Mouse (Mus musculus) adrenal gland, adult 10 weeks (tissue): ENCODE data around the gene Krtap5-5. TPM values are rescaled to one million over a fixed set of nuclear protein-coding genes. Genes with fewer than 3 reads are reported as not detected.

Experiments
- polyA plus RNA-seq: library from polyadenylated mRNA; stranded (reverse); fragments of 350-450 nt; fragmentation: Illumina TruSeq; extraction: RNeasy Lipid Tissue Mini Kit (QIAGEN cat#74804); gene quantifications from one replicate; pipeline ENCODE4 v1.2.3, GENCODE M21; 2014; ENCODE audit warnings: low read depth, low replicate concordance

Krtap5-5 gene
- not detected for polyA plus RNA-seq

GRCm38 (mm10) chr7:142229871-142230270 is at the start of gene Krtap5-5:
TSS of gene Krtap5-5 (minus strand) at chr7:142229971.

DNA sequence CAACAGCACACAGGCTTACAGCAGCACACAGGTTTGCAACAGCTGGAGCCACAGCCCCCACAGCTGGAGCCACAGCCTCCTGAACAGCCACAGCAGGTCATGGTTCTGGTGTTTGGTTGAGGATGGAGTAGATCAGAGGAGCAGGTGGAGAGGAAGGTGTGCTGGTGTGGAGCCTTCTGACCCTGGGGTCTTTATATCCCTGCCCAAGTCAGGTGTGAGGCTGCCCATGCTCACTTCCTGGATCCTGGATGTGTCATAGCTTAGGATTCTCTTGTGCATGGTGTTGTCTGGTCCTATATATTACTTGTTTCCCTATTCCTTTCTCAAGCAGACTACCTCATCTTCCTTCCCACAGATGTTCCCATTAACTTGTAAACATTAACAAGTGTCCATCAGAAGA is 44.5 kb upstream of the Krtap5-5 start, which contains the start of gene Gm4559:
Gm4559 (minus strand) TSS at position 101 of the 400 bp plus-strand sequence.

GRCm38 (mm10) chr7:142258254-142258653 is 28.5 kb upstream of the Krtap5-5 start, which contains the start of gene Gm2431:
TSS of gene Gm2431 (minus strand) at chr7:142258354.

GRCm38 (mm10) chr7:142240978-142241377 is 11.2 kb upstream of the Krtap5-5 start, which contains the start of gene Gm40460:
TSS of gene Gm40460 (minus strand) at chr7:142241078.

GRCm38 (mm10) chr7:142211559-142211958 is 18.2 kb downstream of the Krtap5-5 start, which contains the start of gene Gm7579:
TSS of gene Gm7579 (plus strand) at chr7:142211859.

DNA sequence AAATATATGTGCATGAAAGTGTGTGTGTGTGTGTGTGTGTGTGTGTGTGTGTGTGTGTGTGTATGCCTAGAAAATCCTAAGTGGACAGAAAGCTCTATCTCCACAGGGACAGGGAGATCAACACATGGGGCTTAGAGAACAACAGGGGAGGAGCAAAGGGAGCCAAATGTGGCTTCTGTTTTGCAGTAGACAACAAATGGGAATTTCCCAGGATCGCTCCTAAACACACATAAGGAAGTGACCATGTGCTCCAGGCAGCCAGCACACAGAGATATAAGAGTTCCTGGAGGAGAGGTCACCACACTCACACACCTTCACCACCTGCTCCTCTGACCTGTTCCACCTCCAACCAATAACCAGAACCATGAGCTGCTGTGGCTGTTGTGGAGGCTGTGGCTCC is 28.7 kb downstream of the Krtap5-5 start, which contains the start of gene Krtap5-3:
Krtap5-3 (plus strand) TSS at position 301 of the 400 bp plus-strand sequence.

DNA sequence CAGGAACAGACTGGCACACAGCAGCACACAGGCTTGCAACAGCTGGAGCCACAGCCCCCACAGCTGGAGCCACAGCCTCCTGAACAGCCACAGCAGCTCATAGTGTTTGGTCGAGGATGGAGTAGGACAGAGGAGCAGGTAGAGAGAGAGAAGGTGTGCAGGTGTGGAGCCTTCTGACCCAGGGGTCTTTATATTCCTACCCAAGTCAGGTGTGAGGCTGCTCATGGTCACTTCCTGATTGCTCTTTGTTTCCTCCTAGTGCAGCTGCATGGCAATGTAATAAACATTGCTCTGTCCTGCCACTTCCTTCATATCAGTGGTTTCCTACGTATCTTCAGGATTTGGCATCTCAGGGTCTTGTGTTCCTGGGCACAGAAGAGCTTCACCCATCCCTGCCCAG is 39.5 kb downstream of the Krtap5-5 start, which contains the start of gene Gm10153:
Gm10153 (minus strand) TSS at position 101 of the 400 bp plus-strand sequence.

Other genes starting within 250 kb of the Krtap5-5 start
- 13.5 TPM for gene Mob2, start 168.9 kb downstream of the Krtap5-5 start, polyA plus RNA-seq
- 2.4 TPM for gene Dusp8, start 134.1 kb downstream of the Krtap5-5 start, polyA plus RNA-seq
- gene Gm45618, start 109.2 kb downstream of the Krtap5-5 start, polyA plus RNA-seq = not detected
- not detected for gene Gm39115, start 93.9 kb downstream of the Krtap5-5 start, polyA plus RNA-seq
- gene Gm45337, start 85.4 kb downstream of the Krtap5-5 start, polyA plus RNA-seq = not detected
- gene Gm29735, start 72.9 kb downstream of the Krtap5-5 start, polyA plus RNA-seq = not detected
- not detected for gene Gm4553, start 64.2 kb downstream of the Krtap5-5 start, polyA plus RNA-seq
- gene Krtap5-2, start 54.0 kb downstream of the Krtap5-5 start, polyA plus RNA-seq = not detected
- not detected for gene Gm10153, start 39.6 kb downstream of the Krtap5-5 start, polyA plus RNA-seq
- not detected for gene Krtap5-3, start 28.6 kb downstream of the Krtap5-5 start, polyA plus RNA-seq
- not detected for gene Gm7579, start 18.1 kb downstream of the Krtap5-5 start, polyA plus RNA-seq
- gene Gm40460, start 11.1 kb upstream of the Krtap5-5 start, polyA plus RNA-seq = not detected
- not detected for gene Gm2431, start 28.4 kb upstream of the Krtap5-5 start, polyA plus RNA-seq
- gene Gm4559, start 44.4 kb upstream of the Krtap5-5 start, polyA plus RNA-seq = not detected
- not detected for gene Krtap5-1, start 67.1 kb upstream of the Krtap5-5 start, polyA plus RNA-seq
- gene Krtap5-4, start 73.6 kb upstream of the Krtap5-5 start, polyA plus RNA-seq = not detected
- gene Ifitm10, start 143.8 kb upstream of the Krtap5-5 start, polyA plus RNA-seq = not detected
- 31.1 TPM for gene Gm49369, start 152.7 kb upstream of the Krtap5-5 start, polyA plus RNA-seq
- 97.6 TPM for gene Ctsd, start 158.1 kb upstream of the Krtap5-5 start, polyA plus RNA-seq
- gene Syt8, start 204.9 kb upstream of the Krtap5-5 start, polyA plus RNA-seq = not detected
- gene Tnni2, start 211.8 kb upstream of the Krtap5-5 start, polyA plus RNA-seq = 4.4 TPM
- 3.0 TPM for gene Lsp1, start 230.8 kb upstream of the Krtap5-5 start, polyA plus RNA-seq